Mouse (Mus musculus): ENCODE measurements around the gene Gm17654. TPM values are rescaled to one million over a fixed set of nuclear protein-coding genes. Genes with fewer than 3 reads are reported as not detected.
"Not testable (repeated sequence)": the region's sequence is repeated elsewhere in the genome, so short reads cannot be mapped to it uniquely, and the experiment has no call there.

Gm17654 gene
- polyA plus RNA-seq (2012; rRNA removed) (not detected in 2 replicates), polyA plus RNA-seq (2014; fragmentation: Nextera tagmentation; extraction: Ambion mirVana) (not detected in 2 replicates)

DNA sequence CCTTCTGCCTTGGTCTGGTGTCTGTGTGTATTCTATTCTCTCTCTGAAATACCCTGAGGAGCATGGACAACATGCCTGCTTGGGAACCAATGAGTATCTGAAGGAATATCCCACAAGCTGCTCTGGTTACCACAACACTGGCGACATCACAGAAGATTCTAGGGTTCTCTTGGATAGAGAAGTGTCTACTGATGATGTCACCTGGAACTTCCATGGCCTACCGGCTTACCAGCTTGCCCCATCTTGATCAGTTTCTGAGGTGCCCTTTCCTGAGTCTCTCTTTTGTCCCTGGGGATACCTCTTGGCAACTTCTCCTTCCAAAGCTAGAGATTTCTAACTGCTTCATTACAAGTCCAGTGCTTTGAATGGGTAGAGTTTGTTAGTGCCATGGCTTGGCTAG is at the start of gene Gm17654:
Gene Gm17654, minus strand, starts transcription at position 101 of the 400 bp plus-strand sequence.
- H3K27me3 ChIP-seq (ENCODE audit: control insufficient read depth, insufficient read depth, low read length); H3K4me2 ChIP-seq (ENCODE audit: low read depth); H3K9ac ChIP-seq (replicated peaks); H3K9me3 ChIP-seq (ENCODE audit: control insufficient read depth, low read length); H3K27ac ChIP-seq; H3K4me3 ChIP-seq (ENCODE audit: insufficient read depth in 1 of 2, low read depth in 2 of 2, low read length in 2 of 2); H3K4me1 ChIP-seq (replicated peaks; ENCODE audit: control insufficient read depth in 2 of 2, insufficient read depth in 2 of 2, low read length in 1 of 2); ATAC-seq (ENCODE audit: insufficient read depth); DNase-seq (ENCODE audit: low read depth in 3 of 3, low spot score in 3 of 3); H3K36me3 ChIP-seq (replicated peaks; ENCODE audit: control insufficient read depth, insufficient read depth, low read depth): not testable (repeated sequence)
- 50% methylated on average over 1 of the region's 2 CpGs for WGBS (ENCODE audit: insufficient replicate concordance)

DNA sequence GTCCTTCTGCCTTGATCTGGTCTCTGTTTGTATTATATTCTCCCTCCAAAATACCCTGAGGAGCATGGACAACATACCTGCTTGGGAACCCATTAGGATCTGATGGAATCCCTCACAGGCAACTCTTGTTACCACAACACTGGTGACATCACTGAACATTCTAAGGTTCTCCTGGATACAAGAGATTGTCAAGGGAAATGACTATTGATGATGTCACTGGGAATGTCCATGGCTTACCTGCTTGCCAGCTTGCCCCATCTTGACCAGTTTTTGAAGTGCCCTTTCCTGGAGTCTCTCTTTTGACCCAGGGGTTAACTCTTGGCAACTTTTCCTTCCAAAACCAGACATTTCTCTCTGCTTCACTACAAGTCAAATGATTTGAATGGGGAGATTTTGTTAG is 29.0 kb upstream of the Gm17654 start, which contains the start of gene Gm10375:
Gene Gm10375, minus strand, starts transcription at position 101 of the 400 bp plus-strand sequence.
- H3K27ac ChIP-seq; DNase-seq (ENCODE audit: low read depth in 3 of 3, low spot score in 3 of 3); H3K27me3 ChIP-seq (ENCODE audit: control insufficient read depth, insufficient read depth, low read length); H3K9me3 ChIP-seq (ENCODE audit: control insufficient read depth, low read length); H3K4me1 ChIP-seq (replicated peaks; ENCODE audit: control insufficient read depth in 2 of 2, insufficient read depth in 2 of 2, low read length in 1 of 2); H3K4me2 ChIP-seq (ENCODE audit: low read depth); H3K9ac ChIP-seq (replicated peaks); H3K4me3 ChIP-seq (ENCODE audit: insufficient read depth in 1 of 2, low read depth in 2 of 2, low read length in 2 of 2); H3K36me3 ChIP-seq (replicated peaks; ENCODE audit: control insufficient read depth, insufficient read depth, low read depth); ATAC-seq (ENCODE audit: insufficient read depth): not testable (repeated sequence)

DNA sequence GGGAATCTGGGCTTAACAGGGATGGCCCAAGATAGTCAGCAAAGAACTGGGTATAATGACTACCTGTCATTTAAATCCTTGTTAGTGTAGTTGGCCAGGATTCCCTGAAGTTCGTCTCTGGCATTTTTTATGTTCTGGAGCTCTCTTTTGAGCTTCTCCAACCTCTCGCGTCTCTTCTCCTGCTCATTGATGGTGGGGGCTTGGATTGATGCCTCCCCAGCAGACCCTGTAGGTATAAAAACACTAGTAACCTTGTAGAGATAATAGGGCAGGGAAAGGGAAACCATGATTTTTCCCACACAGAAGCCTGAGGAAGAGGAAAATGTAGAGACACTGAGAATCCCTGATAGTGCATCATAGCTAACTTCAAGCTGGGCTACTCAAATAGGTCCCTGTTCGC is 977 bp downstream of the Gm17654 start:
- 48% methylated on average over 3 of the region's 4 CpGs for WGBS (ENCODE audit: insufficient replicate concordance)
- H3K4me2 ChIP-seq (ENCODE audit: low read depth); H3K36me3 ChIP-seq (replicated peaks; ENCODE audit: control insufficient read depth, insufficient read depth, low read depth); H3K27me3 ChIP-seq (ENCODE audit: control insufficient read depth, insufficient read depth, low read length); H3K9ac ChIP-seq (replicated peaks); H3K27ac ChIP-seq; DNase-seq (ENCODE audit: low read depth in 3 of 3, low spot score in 3 of 3); H3K4me3 ChIP-seq (ENCODE audit: insufficient read depth in 1 of 2, low read depth in 2 of 2, low read length in 2 of 2); H3K4me1 ChIP-seq (replicated peaks; ENCODE audit: control insufficient read depth in 2 of 2, insufficient read depth in 2 of 2, low read length in 1 of 2); H3K9me3 ChIP-seq (ENCODE audit: control insufficient read depth, low read length); ATAC-seq (ENCODE audit: insufficient read depth): not testable (repeated sequence)

DNA sequence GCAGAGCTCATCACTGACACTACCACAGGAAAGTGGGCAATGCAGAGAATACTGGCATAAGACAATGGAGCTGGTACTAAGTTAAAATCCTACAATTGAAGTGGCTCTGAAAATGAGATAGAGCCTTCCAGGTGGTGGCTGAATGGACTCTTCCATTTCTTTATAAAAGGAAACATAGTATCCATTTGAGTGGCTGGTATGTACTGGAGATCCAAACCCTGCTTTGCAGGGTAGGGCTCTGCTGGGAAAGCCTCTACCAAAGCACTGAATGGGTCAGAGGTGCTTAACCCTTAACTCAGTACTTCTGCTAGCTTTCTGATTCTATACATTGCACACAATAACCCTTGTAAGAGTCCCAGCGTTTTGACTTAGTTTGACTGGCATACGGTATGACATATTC is 26.7 kb downstream of the Gm17654 start:
- H3K9ac ChIP-seq (replicated peaks); H3K4me3 ChIP-seq (ENCODE audit: insufficient read depth in 1 of 2, low read depth in 2 of 2, low read length in 2 of 2); H3K9me3 ChIP-seq (ENCODE audit: control insufficient read depth, low read length); H3K27ac ChIP-seq; DNase-seq (ENCODE audit: low read depth in 3 of 3, low spot score in 3 of 3); H3K27me3 ChIP-seq (ENCODE audit: control insufficient read depth, insufficient read depth, low read length); H3K36me3 ChIP-seq (replicated peaks; ENCODE audit: control insufficient read depth, insufficient read depth, low read depth); ATAC-seq (ENCODE audit: insufficient read depth); H3K4me2 ChIP-seq (ENCODE audit: low read depth); H3K4me1 ChIP-seq (replicated peaks; ENCODE audit: control insufficient read depth in 2 of 2, insufficient read depth in 2 of 2, low read length in 1 of 2): not testable (repeated sequence)
- WGBS (ENCODE audit: insufficient replicate concordance): 51% methylated on average over 2 of the region's 2 CpGs

DNA sequence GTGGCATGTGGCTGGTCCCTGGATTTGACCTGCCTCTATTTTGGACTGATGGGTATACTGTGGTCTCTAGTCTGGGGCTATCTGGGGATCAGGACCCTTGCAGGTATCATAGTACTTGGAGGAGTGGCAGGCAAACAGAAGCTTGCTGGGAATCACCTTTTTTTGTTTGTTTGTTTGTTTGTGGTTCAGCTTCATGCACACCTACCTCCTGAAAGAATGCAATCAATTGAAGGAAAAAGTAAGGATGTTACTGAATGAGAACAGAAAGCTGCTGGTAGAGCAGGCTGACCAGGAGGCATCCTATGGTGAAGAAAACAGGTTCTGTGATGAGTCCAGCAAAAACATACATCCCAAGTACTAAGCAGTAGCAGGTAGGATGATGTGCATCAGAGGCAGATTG is 32.7 kb downstream of the Gm17654 start:
- H3K27me3 ChIP-seq (ENCODE audit: control insufficient read depth, insufficient read depth, low read length); H3K9me3 ChIP-seq (ENCODE audit: control insufficient read depth, low read length); H3K4me2 ChIP-seq (ENCODE audit: low read depth); H3K36me3 ChIP-seq (replicated peaks; ENCODE audit: control insufficient read depth, insufficient read depth, low read depth); DNase-seq (ENCODE audit: low read depth in 3 of 3, low spot score in 3 of 3); ATAC-seq (ENCODE audit: insufficient read depth); H3K4me1 ChIP-seq (replicated peaks; ENCODE audit: control insufficient read depth in 2 of 2, insufficient read depth in 2 of 2, low read length in 1 of 2); H3K9ac ChIP-seq (replicated peaks); H3K27ac ChIP-seq; H3K4me3 ChIP-seq (ENCODE audit: insufficient read depth in 1 of 2, low read depth in 2 of 2, low read length in 2 of 2): not testable (repeated sequence)

DNA sequence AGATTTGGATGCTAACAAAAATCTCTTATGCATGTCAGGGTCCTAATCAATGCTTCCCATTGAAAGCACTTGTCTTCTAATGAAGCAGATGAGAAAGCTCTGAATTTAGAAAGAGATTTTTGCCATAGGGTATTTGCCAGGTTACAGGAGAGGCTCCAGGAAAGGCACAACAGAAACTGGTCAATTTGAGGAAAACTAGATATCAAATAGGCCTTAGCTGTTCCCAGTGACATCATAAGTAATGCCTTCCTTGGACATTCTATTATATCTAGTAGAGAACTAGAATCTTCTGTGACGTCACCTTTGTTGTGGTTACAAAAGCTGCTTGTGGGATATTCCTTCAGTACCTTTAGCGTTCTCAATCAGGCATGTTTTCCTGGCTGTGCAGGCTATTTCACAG is 35.7 kb downstream of the Gm17654 start, which contains the start of gene Gm5799:
Gene Gm5799, plus strand, starts transcription at position 301 of the 400 bp plus-strand sequence.
- H3K9me3 ChIP-seq (ENCODE audit: control insufficient read depth, low read length); H3K9ac ChIP-seq (replicated peaks); H3K27me3 ChIP-seq (ENCODE audit: control insufficient read depth, insufficient read depth, low read length); H3K4me3 ChIP-seq (ENCODE audit: insufficient read depth in 1 of 2, low read depth in 2 of 2, low read length in 2 of 2); H3K4me2 ChIP-seq (ENCODE audit: low read depth); H3K36me3 ChIP-seq (replicated peaks; ENCODE audit: control insufficient read depth, insufficient read depth, low read depth); ATAC-seq (ENCODE audit: insufficient read depth); H3K27ac ChIP-seq; H3K4me1 ChIP-seq (replicated peaks; ENCODE audit: control insufficient read depth in 2 of 2, insufficient read depth in 2 of 2, low read length in 1 of 2); DNase-seq (ENCODE audit: low read depth in 3 of 3, low spot score in 3 of 3): not testable (repeated sequence)
- WGBS (ENCODE audit: insufficient replicate concordance): 71% methylated on average over 1 of the region's 2 CpGs

DNA sequence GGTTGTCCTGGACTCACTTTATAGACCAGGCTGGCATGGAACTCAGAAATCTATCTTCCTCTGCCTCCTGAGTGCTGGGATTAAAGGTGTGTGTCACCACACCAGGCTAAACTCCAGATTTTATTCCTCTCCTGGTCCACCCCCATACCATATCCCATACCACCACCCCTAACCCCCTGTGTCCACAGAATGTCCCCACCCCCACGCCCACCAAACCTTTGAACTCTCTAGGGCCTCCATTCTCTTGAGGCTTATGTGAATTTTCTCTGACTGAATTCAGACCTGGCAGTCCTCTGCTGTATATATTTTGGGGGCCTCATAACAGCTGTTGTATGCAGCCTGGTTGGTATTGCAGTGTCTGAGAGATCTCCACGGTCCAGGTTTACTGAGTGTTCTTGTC is 40.8 kb downstream of the Gm17654 start:
- not testable (repeated sequence) for H3K4me3 ChIP-seq (ENCODE audit: insufficient read depth in 1 of 2, low read depth in 2 of 2, low read length in 2 of 2); ATAC-seq (ENCODE audit: insufficient read depth); H3K4me1 ChIP-seq (replicated peaks; ENCODE audit: control insufficient read depth in 2 of 2, insufficient read depth in 2 of 2, low read length in 1 of 2); H3K9ac ChIP-seq (replicated peaks); H3K27ac ChIP-seq; H3K27me3 ChIP-seq (ENCODE audit: control insufficient read depth, insufficient read depth, low read length); DNase-seq (ENCODE audit: low read depth in 3 of 3, low spot score in 3 of 3); H3K9me3 ChIP-seq (ENCODE audit: control insufficient read depth, low read length); H3K36me3 ChIP-seq (replicated peaks; ENCODE audit: control insufficient read depth, insufficient read depth, low read depth); H3K4me2 ChIP-seq (ENCODE audit: low read depth)
- 46% methylated on average over 2 of the region's 2 CpGs for WGBS (ENCODE audit: insufficient replicate concordance)

DNA sequence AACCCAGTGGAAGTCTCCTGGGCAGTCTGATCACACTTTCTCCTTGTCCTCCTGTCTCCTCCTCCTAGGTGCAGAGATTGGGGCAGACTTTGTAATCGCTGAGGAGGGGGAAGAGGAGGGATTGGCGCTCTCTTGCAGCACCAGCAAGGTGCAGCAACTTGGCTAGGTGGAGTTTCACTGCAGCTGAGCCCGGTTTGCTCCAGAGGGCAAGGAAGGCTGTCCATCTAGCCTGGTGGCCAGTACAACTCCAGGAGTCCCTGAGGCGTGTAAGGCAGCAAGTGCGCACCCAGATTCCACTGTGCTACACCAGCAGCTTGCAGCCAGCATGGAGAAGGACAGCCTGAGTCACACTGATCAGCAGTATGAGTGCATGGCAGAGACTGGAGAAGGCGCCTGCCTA is 46.6 kb downstream of the Gm17654 start:
- not testable (repeated sequence) for ATAC-seq (ENCODE audit: insufficient read depth); H3K4me2 ChIP-seq (ENCODE audit: low read depth); H3K9me3 ChIP-seq (ENCODE audit: control insufficient read depth, low read length); H3K9ac ChIP-seq (replicated peaks); H3K4me3 ChIP-seq (ENCODE audit: insufficient read depth in 1 of 2, low read depth in 2 of 2, low read length in 2 of 2); H3K27me3 ChIP-seq (ENCODE audit: control insufficient read depth, insufficient read depth, low read length); H3K4me1 ChIP-seq (replicated peaks; ENCODE audit: control insufficient read depth in 2 of 2, insufficient read depth in 2 of 2, low read length in 1 of 2); H3K36me3 ChIP-seq (replicated peaks; ENCODE audit: control insufficient read depth, insufficient read depth, low read depth); H3K27ac ChIP-seq; DNase-seq (ENCODE audit: low read depth in 3 of 3, low spot score in 3 of 3)
- WGBS (ENCODE audit: insufficient replicate concordance): 29% methylated on average over 5 of the region's 6 CpGs

Measured in liver, embryonic 14.5 days (tissue).